Mouse (Mus musculus) hindbrain, embryonic 16.5 days (tissue): ENCODE measurements at regions not wholly inside any gene's neighbourhood (a gene's known extent, or its start where the extent isn't known, plus 50 kb on each side); places are given as distances from the start of the nearest gene placed in this dataset.

Experiments
- ATAC-seq: fragments of 200-750 bp; cut with Nextera tagmentation; 2 replicates; pipeline ENCODE4 v1.8.0; 2017; ENCODE audit warnings: moderate TSS enrichment, moderate library complexity
- H3K27ac ChIP-seq: fragments of 300-500 bp; sonication (generic); 2 replicates; pipeline ENCODE4 v1.5.1; 2014; ENCODE audit warnings: low read depth, mild to moderate bottlenecking, control low read depth, low read length, moderate library complexity
- H3K27me3 ChIP-seq: fragments of 300-500 bp; sonication (generic); replicated peaks from 2 replicates; pipeline ENCODE4 v1.6.1; 2014; ENCODE audit warnings: low read length; ENCODE audit not compliant: control insufficient read depth, insufficient read depth
- H3K36me3 ChIP-seq: fragments of 300-500 bp; sonication (generic); 2 replicates; pipeline ENCODE4 v1.6.1; 2014; ENCODE audit warnings: mild to moderate bottlenecking, low read length, moderate library complexity, mixed read lengths; ENCODE audit not compliant: control insufficient read depth, insufficient read depth
- H3K4me1 ChIP-seq: fragments of 300-500 bp; sonication (generic); 2 replicates; pipeline ENCODE4 v1.6.1; 2014; ENCODE audit warnings: low read depth, low read length; ENCODE audit not compliant: control insufficient read depth, insufficient read depth
- H3K4me2 ChIP-seq: fragments of 300-500 bp; sonication (generic); 2 replicates; pipeline ENCODE4 v1.6.1; 2014; ENCODE audit warnings: mild to moderate bottlenecking, low read length, control low read depth, moderate library complexity
- H3K4me3 ChIP-seq: fragments of 300-500 bp; sonication (generic); 2 replicates; pipeline ENCODE4 v1.5.1; 2014; ENCODE audit warnings: mild to moderate bottlenecking, low read length, control low read depth, moderate library complexity
- H3K9ac ChIP-seq: fragments of 300-500 bp; sonication (generic); 2 replicates; pipeline ENCODE4 v1.6.1; 2014; ENCODE audit warnings: low read depth, mild to moderate bottlenecking, control low read depth, low read length, moderate library complexity
- H3K9me3 ChIP-seq: fragments of 300-500 bp; sonication (generic); 2 replicates; pipeline ENCODE4 v1.6.1; 2014; ENCODE audit warnings: mild to moderate bottlenecking, low read length, moderate library complexity; ENCODE audit not compliant: control insufficient read depth
- WGBS: fragments of 180-500 bp; shearing (Covaris S2); extraction: QIAGEN DNeasy Blood & Tissue Kit; methylation state at CpG from one replicate; pipeline ENCODE4 v1.1.7; 2014; 5-methylcytosine and 5-hydroxymethylcytosine counted together

- Histone ChIP-seq H3K4me2 (no peak overlapping the region), H3K9ac (no peak overlapping the region), H3K9me3 (no peaks in the 10 kb centered on the region), H3K4me1 (no peaks in the 10 kb centered on the region), H3K27ac (no peak overlapping the region), H3K36me3 (no peaks in the 10 kb centered on the region), H3K27me3 (no peaks in the 10 kb centered on the region), H3K4me3 (no peak overlapping the region)
- 81% methylated on average over 2 of the region's 2 CpGs for WGBS
- no peak for ATAC-seq
Observed at GRCm38 (mm10) chr4:89034822-89035221, 102.1 kb upstream of the Mtap start.

- H3K27me3 ChIP-seq, result no peaks in the 10 kb centered on the region
- H3K4me2 ChIP-seq, result no peak overlapping the region
- no peak overlapping the region for H3K4me3 ChIP-seq
- no peaks in the 10 kb centered on the region for H3K36me3 ChIP-seq
- 45% methylated on average over 3 of the region's 3 CpGs for WGBS
- ATAC-seq, result no peak
- H3K9ac ChIP-seq, result no peak overlapping the region
- no peak overlapping the region for H3K27ac ChIP-seq
- H3K9me3 ChIP-seq, result no peaks in the 10 kb centered on the region
- no peaks in the 10 kb centered on the region for H3K4me1 ChIP-seq
Observed at GRCm38 (mm10) chr4:89034299-89034698, 102.6 kb upstream of the Mtap start.

GRCm38 (mm10) chr4:89012681-89013353, 124.1 kb upstream of the Mtap start:
- H3K4me1 ChIP-seq, result no peaks in the 10 kb centered on the region
- no peak for ATAC-seq
- 35% methylated on average over 2 of the region's 2 CpGs for WGBS

GRCm38 (mm10) chr4:89008561-89008960, 128.4 kb upstream of the Mtap start:
- no peaks in the 10 kb centered on the region for H3K4me1 ChIP-seq
- H3K27me3 ChIP-seq, result no peaks in the 10 kb centered on the region

More at GRCm38 (mm10) chr4:89012681-89013353, 124.1 kb upstream of the Mtap start:
- Histone ChIP-seq H3K27me3 (no peaks in the 10 kb centered on the region), H3K27ac (no peak overlapping the region), H3K9me3 (no peaks in the 10 kb centered on the region), H3K4me2 (no peak overlapping the region), H3K4me3 (no peak overlapping the region), H3K9ac (no peak overlapping the region), H3K36me3 (no peaks in the 10 kb centered on the region)

GRCm38 (mm10) chr4:89001470-89001869, 121.5 kb upstream of the Ifne start:
- no peaks in the 10 kb centered on the region for H3K9me3 ChIP-seq
- 89% methylated on average over 4 of the region's 4 CpGs for WGBS
- no peak overlapping the region for H3K27ac ChIP-seq
- no peak for ATAC-seq
- no peaks in the 10 kb centered on the region for H3K4me1 ChIP-seq
- no peak overlapping the region for H3K4me3 ChIP-seq
- no peak overlapping the region for H3K4me2 ChIP-seq
- H3K27me3 ChIP-seq, result no peaks in the 10 kb centered on the region
- no peaks in the 10 kb centered on the region for H3K36me3 ChIP-seq
- no peak overlapping the region for H3K9ac ChIP-seq

More at GRCm38 (mm10) chr4:89008561-89008960, 128.4 kb upstream of the Mtap start:
- Histone ChIP-seq H3K4me2 (no peak overlapping the region), H3K4me3 (no peak overlapping the region), H3K9ac (no peak overlapping the region), H3K9me3 (no peaks in the 10 kb centered on the region), H3K27ac (no peak overlapping the region), H3K36me3 (no peaks in the 10 kb centered on the region)
- ATAC-seq, result no peak
- WGBS, result 90% methylated on average over 5 of the region's 5 CpGs

GRCm38 (mm10) chr4:89000855-89001254, 120.9 kb upstream of the Ifne start:
- Histone ChIP-seq H3K4me3 (no peak overlapping the region), H3K27me3 (no peaks in the 10 kb centered on the region), H3K9ac (no peak overlapping the region), H3K27ac (no peak overlapping the region), H3K4me1 (no peaks in the 10 kb centered on the region), H3K36me3 (no peaks in the 10 kb centered on the region), H3K4me2 (no peak overlapping the region), H3K9me3 (no peaks in the 10 kb centered on the region)
- ATAC-seq, result no peak
- 76% methylated on average over 4 of the region's 4 CpGs for WGBS

- no peak overlapping the region for H3K4me2 ChIP-seq
- H3K27ac ChIP-seq, result no peak overlapping the region
- ATAC-seq, result no peak
- H3K9me3 ChIP-seq, result no peaks in the 10 kb centered on the region
- H3K4me1 ChIP-seq, result no peaks in the 10 kb centered on the region
- WGBS, result 76% methylated on average over 6 of the region's 6 CpGs
- H3K4me3 ChIP-seq, result no peak overlapping the region
- no peak overlapping the region for H3K9ac ChIP-seq
- H3K27me3 ChIP-seq, result no peaks in the 10 kb centered on the region
- H3K36me3 ChIP-seq, result no peaks in the 10 kb centered on the region
Observed at GRCm38 (mm10) chr4:89000200-89000599, 120.2 kb upstream of the Ifne start.

GRCm38 (mm10) chr4:88998286-88998685, 118.3 kb upstream of the Ifne start:
- ATAC-seq, result no peak
- no peak overlapping the region for H3K4me2 ChIP-seq
- no peak overlapping the region for H3K4me3 ChIP-seq
- no peaks in the 10 kb centered on the region for H3K4me1 ChIP-seq
- H3K9me3 ChIP-seq, result no peaks in the 10 kb centered on the region
- no peaks in the 10 kb centered on the region for H3K27me3 ChIP-seq
- H3K36me3 ChIP-seq, result no peaks in the 10 kb centered on the region
- no peak overlapping the region for H3K9ac ChIP-seq
- no peak overlapping the region for H3K27ac ChIP-seq
- WGBS, result 87% methylated on average over 5 of the region's 5 CpGs

GRCm38 (mm10) chr4:88995129-88995919, 115.3 kb upstream of the Ifne start:
- H3K4me3 ChIP-seq, result no peak overlapping the region
- no peaks in the 10 kb centered on the region for H3K4me1 ChIP-seq
- no peaks in the 10 kb centered on the region for H3K9me3 ChIP-seq
- 89% methylated on average over 5 of the region's 5 CpGs for WGBS
- ATAC-seq, result no peak
- H3K36me3 ChIP-seq, result no peaks in the 10 kb centered on the region
- H3K4me2 ChIP-seq, result no peak overlapping the region
- no peaks in the 10 kb centered on the region for H3K27me3 ChIP-seq
- no peak overlapping the region for H3K27ac ChIP-seq
- H3K9ac ChIP-seq, result no peak overlapping the region
